Mouse (Mus musculus): ENCODE measurements around the gene Nav2.

- no peak for TF ChIP-seq CTCF (conservative IDR thresholded peaks at IDR 0.05; ENCODE audit: low read length)
- TF ChIP-seq NANOG (IDR thresholded peaks at IDR 0.05; ENCODE audit: borderline replicate concordance, low read length) = no peak
- no peak for TF ChIP-seq POU5F1 (IDR thresholded peaks at IDR 0.05; ENCODE audit: borderline replicate concordance, low read length)
Measured at GRCm38 (mm10) chr7:49326136-49326722, 417.7 kb downstream of the Nav2 start.

Measured in E14TG2a.4 (cell line).